Mouse (Mus musculus): ENCODE data around the gene Snx20. TPM values are rescaled to one million over a fixed set of nuclear protein-coding genes. Genes with fewer than 3 reads are reported as not detected.
"Not testable (repeated sequence)": the region's sequence is repeated elsewhere in the genome, so short reads cannot be mapped to it uniquely, and the experiment has no call there.

The Snx20 gene
- polyA plus RNA-seq, 1 experiment, result 52.3 TPM

DNA sequence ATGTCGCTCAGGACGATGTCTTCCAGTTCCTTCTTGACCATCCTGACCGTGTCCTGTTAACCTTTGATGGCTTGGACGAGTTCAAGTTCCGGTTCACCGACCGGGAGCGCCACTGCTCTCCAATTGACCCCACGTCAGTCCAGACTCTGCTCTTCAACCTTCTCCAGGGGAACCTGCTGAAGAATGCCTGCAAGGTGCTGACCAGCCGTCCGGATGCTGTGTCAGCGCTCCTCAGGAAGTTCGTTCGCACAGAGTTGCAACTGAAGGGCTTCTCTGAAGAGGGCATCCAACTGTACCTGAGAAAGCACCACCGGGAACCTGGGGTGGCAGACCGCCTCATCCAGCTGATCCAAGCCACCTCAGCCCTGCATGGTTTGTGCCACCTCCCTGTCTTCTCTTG is 28.2 kb upstream of the Snx20 start:
- Histone ChIP-seq H3K36me3 (ENCODE audit: control insufficient read depth, insufficient read depth, low read length) (no peaks in the 10 kb centered on the region), H3K27me3 (ENCODE audit: control insufficient read depth, insufficient read depth, low read length) (no peaks in the 10 kb centered on the region), H3K27ac (ENCODE audit: control insufficient read depth, insufficient read depth, low read length) (no peak overlapping the region), H3K4me3 (ENCODE audit: control insufficient read depth, insufficient read depth, low read length) (no peak overlapping the region), H3K4me1 (replicated peaks; ENCODE audit: control insufficient read depth, insufficient read depth, low read length) (peaks cover 23% of the 10 kb centered on the region)
- DNase-seq, result no peak
- no peak for TF ChIP-seq CTCF (IDR thresholded peaks at IDR 0.05; ENCODE audit: borderline replicate concordance, control insufficient read depth, extremely low read depth, insufficient read depth, low read length, poor library complexity)
- TF ChIP-seq POLR2A (IDR thresholded peaks at IDR 0.05; ENCODE audit: control insufficient read depth, extremely low read depth, insufficient read depth, low read length, poor library complexity), result no peak
- WGBS, result 66% methylated on average over 16 of the region's 16 CpGs

DNA sequence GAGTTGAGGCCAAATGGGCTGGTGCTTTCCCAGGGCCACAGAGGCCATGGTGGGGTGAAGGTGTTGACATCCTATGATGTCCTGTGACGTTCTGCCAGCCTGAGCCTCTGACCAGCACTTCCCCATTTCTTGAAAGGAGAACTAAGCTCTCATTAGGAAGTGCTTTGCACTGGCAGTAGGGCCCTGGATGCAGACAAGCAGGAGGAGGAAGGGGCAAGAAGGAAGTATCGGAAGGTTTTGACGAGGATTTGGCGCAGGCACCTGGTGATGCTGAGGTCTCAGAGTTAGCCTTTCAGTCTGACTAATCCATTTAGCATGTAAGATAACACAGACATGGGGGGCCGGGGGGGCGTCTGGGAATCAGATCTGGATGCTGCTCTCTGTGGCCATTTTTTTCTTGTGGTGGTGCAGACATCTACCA is 26.5 kb upstream of the Snx20 start:
- 64% methylated on average over 6 of the region's 6 CpGs for WGBS
- DNase-seq, result no peak
- Histone ChIP-seq H3K36me3 (ENCODE audit: control insufficient read depth, insufficient read depth, low read length) (no peaks in the 10 kb centered on the region), H3K27me3 (ENCODE audit: control insufficient read depth, insufficient read depth, low read length) (no peaks in the 10 kb centered on the region), H3K4me1 (replicated peaks; ENCODE audit: control insufficient read depth, insufficient read depth, low read length) (peaks cover 9% of the 10 kb centered on the region), H3K4me3 (ENCODE audit: control insufficient read depth, insufficient read depth, low read length) (no peak overlapping the region), H3K27ac (ENCODE audit: control insufficient read depth, insufficient read depth, low read length) (no peak overlapping the region)
- TF ChIP-seq POLR2A (IDR thresholded peaks at IDR 0.05; ENCODE audit: control insufficient read depth, extremely low read depth, insufficient read depth, low read length, poor library complexity) (no peak), CTCF (IDR thresholded peaks at IDR 0.05; ENCODE audit: borderline replicate concordance, control insufficient read depth, extremely low read depth, insufficient read depth, low read length, poor library complexity) (no peak)

DNA sequence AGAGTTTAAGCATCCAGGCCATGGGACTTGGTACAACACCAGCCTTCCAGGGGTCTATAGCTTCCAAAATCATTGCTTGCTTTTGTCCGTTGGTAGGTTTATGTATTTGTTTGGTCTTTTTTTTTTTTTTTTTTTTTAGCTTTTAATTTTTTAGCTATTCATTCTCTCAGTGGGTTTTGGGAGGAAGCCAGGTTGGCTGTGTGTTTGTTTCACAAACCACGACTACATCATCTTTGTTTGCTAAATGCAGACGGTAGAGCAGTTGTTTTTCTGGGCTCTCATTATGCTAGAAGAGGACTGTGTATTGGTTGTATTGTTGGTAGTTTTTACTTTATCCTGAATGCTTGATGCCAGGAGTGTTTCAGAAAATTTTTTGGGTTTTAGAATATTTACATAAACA is 23.9 kb upstream of the Snx20 start:
- DNase-seq, result no peak
- WGBS, result 67% methylated on average over 3 of the region's 3 CpGs

DNA sequence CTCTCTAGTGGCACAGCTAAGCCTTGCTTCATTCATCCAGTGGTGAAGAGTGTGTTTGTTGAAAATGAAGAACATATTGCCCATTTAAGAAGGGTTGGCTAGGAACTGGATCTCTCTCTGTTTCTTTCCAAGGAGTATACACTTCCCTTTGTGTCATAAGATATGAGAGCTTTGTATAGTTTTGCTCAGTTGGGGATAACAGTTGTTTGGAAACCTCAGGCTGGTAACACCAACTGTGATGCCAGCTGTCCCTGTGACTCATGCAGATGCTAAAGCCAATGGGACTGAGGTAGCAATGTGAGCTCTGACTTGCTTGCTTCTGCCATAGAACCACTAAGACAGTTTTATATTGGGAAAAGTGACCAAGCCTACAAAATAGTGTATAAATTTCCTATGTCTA is 19.4 kb upstream of the Snx20 start:
- peaks cover 10% of the 10 kb centered on the region for H3K4me1 ChIP-seq (replicated peaks; ENCODE audit: control insufficient read depth, insufficient read depth, low read length)
- no peaks in the 10 kb centered on the region for H3K27me3 ChIP-seq (ENCODE audit: control insufficient read depth, insufficient read depth, low read length)
- TF ChIP-seq POLR2A (IDR thresholded peaks at IDR 0.05; ENCODE audit: control insufficient read depth, extremely low read depth, insufficient read depth, low read length, poor library complexity), result no peak
- TF ChIP-seq CTCF (IDR thresholded peaks at IDR 0.05; ENCODE audit: borderline replicate concordance, control insufficient read depth, extremely low read depth, insufficient read depth, low read length, poor library complexity), result no peak
- no peak overlapping the region for H3K4me3 ChIP-seq (ENCODE audit: control insufficient read depth, insufficient read depth, low read length)
- H3K36me3 ChIP-seq (ENCODE audit: control insufficient read depth, insufficient read depth, low read length), result no peaks in the 10 kb centered on the region
- H3K27ac ChIP-seq (ENCODE audit: control insufficient read depth, insufficient read depth, low read length), result no peak overlapping the region
- DNase-seq, result no peak

More for the DNA sequence above, 23.9 kb upstream of the Snx20 start:
- H3K27me3 ChIP-seq (ENCODE audit: control insufficient read depth, insufficient read depth, low read length), result no peaks in the 10 kb centered on the region
- H3K36me3 ChIP-seq (ENCODE audit: control insufficient read depth, insufficient read depth, low read length), result no peaks in the 10 kb centered on the region
- TF ChIP-seq POLR2A (IDR thresholded peaks at IDR 0.05; ENCODE audit: control insufficient read depth, extremely low read depth, insufficient read depth, low read length, poor library complexity) (no peak), CTCF (IDR thresholded peaks at IDR 0.05; ENCODE audit: borderline replicate concordance, control insufficient read depth, extremely low read depth, insufficient read depth, low read length, poor library complexity) (no peak)
- peaks cover 9% of the 10 kb centered on the region for H3K4me1 ChIP-seq (replicated peaks; ENCODE audit: control insufficient read depth, insufficient read depth, low read length)
- no peak overlapping the region for H3K4me3 ChIP-seq (ENCODE audit: control insufficient read depth, insufficient read depth, low read length)
- H3K27ac ChIP-seq (ENCODE audit: control insufficient read depth, insufficient read depth, low read length), result no peak overlapping the region

DNA sequence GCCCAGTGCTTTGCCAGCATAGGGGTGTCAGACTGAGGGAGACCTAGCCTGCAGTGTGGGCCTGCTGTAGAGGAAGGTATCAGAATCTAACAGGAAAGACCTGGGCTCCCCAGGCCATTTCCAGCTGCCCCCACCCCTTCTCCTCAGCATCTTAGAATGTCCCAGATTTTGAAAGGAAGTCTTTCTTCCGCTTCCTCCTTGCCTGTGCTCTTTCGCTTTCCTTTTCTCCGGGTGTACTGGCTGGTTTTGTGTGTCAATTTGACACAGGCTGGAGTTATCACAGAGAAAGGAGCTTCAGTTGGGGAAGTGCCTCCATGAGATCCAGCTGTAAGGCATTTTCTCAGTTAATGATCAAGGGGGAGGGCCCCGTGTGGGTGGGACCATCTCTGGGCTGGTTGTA is 15.2 kb upstream of the Snx20 start:
- H3K4me3 ChIP-seq (ENCODE audit: control insufficient read depth, insufficient read depth, low read length); H3K36me3 ChIP-seq (ENCODE audit: control insufficient read depth, insufficient read depth, low read length); H3K27me3 ChIP-seq (ENCODE audit: control insufficient read depth, insufficient read depth, low read length); DNase-seq; H3K27ac ChIP-seq (ENCODE audit: control insufficient read depth, insufficient read depth, low read length): not testable (repeated sequence)
- 30% methylated on average over 4 of the region's 4 CpGs for WGBS
- H3K4me1 ChIP-seq (replicated peaks; ENCODE audit: control insufficient read depth, insufficient read depth, low read length), result peaks cover 23% of the 10 kb centered on the region

DNA sequence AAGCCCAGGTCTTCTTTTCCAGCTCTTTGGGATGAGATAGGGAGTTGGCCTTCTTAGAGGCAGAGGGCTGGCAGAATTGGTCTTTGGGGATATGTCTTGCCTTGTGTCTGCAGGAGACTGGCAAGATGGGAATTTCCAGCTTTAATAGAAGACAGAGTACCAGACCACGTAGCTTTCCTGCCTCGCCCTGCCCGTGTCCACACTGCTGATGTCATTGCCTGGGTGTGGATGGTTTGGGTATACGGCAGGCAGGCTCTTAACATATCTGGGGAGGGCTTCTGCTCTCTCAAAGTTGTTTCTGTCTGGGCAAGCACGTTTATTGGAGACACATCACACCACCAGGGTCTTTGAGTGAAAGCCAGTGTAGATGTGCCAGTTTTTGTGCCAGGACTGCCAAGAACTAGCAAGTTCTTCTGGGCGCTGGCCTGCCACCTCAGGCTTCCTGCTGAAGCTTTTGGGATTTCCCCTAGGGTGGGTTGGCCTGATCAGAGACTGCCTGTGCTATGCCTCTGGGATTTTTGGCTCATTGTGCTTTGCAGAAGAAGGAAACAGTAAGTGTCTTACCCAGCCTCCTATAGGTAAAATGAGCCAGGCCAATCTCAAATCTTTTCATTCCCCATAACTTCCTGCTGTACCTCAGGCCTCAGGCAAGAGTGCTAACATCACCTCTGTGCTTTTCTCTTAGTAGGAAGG is 14.2 kb upstream of the Snx20 start:
- H3K36me3 ChIP-seq (ENCODE audit: control insufficient read depth, insufficient read depth, low read length), result no peaks in the 10 kb centered on the region
- WGBS, result 77% methylated on average over 6 of the region's 6 CpGs
- H3K27ac ChIP-seq (ENCODE audit: control insufficient read depth, insufficient read depth, low read length), result no peak overlapping the region
- no peak for DNase-seq
- H3K4me1 ChIP-seq (replicated peaks; ENCODE audit: control insufficient read depth, insufficient read depth, low read length), result peaks cover 23% of the 10 kb centered on the region
- H3K4me3 ChIP-seq (ENCODE audit: control insufficient read depth, insufficient read depth, low read length), result no peak overlapping the region
- H3K27me3 ChIP-seq (ENCODE audit: control insufficient read depth, insufficient read depth, low read length), result no peaks in the 10 kb centered on the region
- TF ChIP-seq CTCF (IDR thresholded peaks at IDR 0.05; ENCODE audit: borderline replicate concordance, control insufficient read depth, extremely low read depth, insufficient read depth, low read length, poor library complexity) (no peak), POLR2A (IDR thresholded peaks at IDR 0.05; ENCODE audit: control insufficient read depth, extremely low read depth, insufficient read depth, low read length, poor library complexity) (no peak)

DNA sequence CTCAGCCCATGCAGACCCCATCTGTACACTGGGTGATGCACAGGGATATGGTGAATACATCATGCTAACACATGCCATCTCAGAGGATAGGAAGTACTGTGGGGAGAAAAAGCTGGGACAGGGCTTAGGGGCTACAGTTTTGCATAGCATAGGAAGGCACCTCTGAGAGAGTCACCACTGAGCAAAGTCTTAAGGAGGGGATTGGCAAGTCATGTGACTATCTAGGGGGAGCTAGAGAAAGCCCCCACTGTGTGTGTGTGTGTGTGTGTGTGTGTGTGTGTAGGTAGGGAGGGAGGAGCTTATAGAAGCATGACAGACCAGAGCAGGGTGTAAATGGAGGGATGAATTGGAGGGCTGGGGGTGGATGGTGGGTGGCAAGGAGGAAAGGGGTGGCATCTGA is 12.4 kb upstream of the Snx20 start:
- no peak for TF ChIP-seq CTCF (IDR thresholded peaks at IDR 0.05; ENCODE audit: borderline replicate concordance, control insufficient read depth, extremely low read depth, insufficient read depth, low read length, poor library complexity)
- no peak for TF ChIP-seq POLR2A (IDR thresholded peaks at IDR 0.05; ENCODE audit: control insufficient read depth, extremely low read depth, insufficient read depth, low read length, poor library complexity)
- H3K4me3 ChIP-seq (ENCODE audit: control insufficient read depth, insufficient read depth, low read length), result no peak overlapping the region
- no peak overlapping the region for H3K27ac ChIP-seq (ENCODE audit: control insufficient read depth, insufficient read depth, low read length)
- H3K36me3 ChIP-seq (ENCODE audit: control insufficient read depth, insufficient read depth, low read length), result no peaks in the 10 kb centered on the region
- H3K27me3 ChIP-seq (ENCODE audit: control insufficient read depth, insufficient read depth, low read length), result no peaks in the 10 kb centered on the region
- H3K4me1 ChIP-seq (replicated peaks; ENCODE audit: control insufficient read depth, insufficient read depth, low read length), result peaks cover 23% of the 10 kb centered on the region
- no peak for DNase-seq

Measured in thymus, adult 2 months (tissue).